Mouse (Mus musculus) neural tube, embryonic 15.5 days (tissue): ENCODE measurements around the gene Anxa3. TPM values are rescaled to one million over a fixed set of nuclear protein-coding genes. Genes with fewer than 3 reads are reported as not detected.

ENCODE experiments used
- ATAC-seq: fragments of 200-750 bp; cut with Nextera tagmentation; 2 replicates; pipeline ENCODE4 v1.8.0; 2017; ENCODE audit warnings: mild to moderate bottlenecking, moderate TSS enrichment, moderate library complexity; ENCODE audit not compliant: low FRiP score
- H3K27ac ChIP-seq: fragments of 300-500 bp; sonication (generic); replicated peaks from 2 replicates; pipeline ENCODE4 v1.5.1; 2015; ENCODE audit warnings: mild to moderate bottlenecking, inconsistent platforms
- H3K27me3 ChIP-seq: fragments of 300-500 bp; sonication (generic); replicated peaks from 2 replicates; pipeline ENCODE4 v1.6.1; 2015; ENCODE audit warnings: inconsistent platforms
- H3K36me3 ChIP-seq: fragments of 300-500 bp; sonication (generic); 2 replicates; pipeline ENCODE4 v1.6.1; 2015; ENCODE audit warnings: inconsistent platforms
- H3K4me1 ChIP-seq: fragments of 300-500 bp; sonication (generic); 2 replicates; pipeline ENCODE4 v1.6.1; 2015; ENCODE audit warnings: inconsistent platforms
- H3K4me2 ChIP-seq: fragments of 300-500 bp; sonication (generic); 2 replicates; pipeline ENCODE4 v1.6.1; 2015; ENCODE audit warnings: inconsistent platforms, mild to moderate bottlenecking, moderate library complexity
- H3K4me3 ChIP-seq: fragments of 300-500 bp; sonication (generic); replicated peaks from 2 replicates; pipeline ENCODE4 v1.5.1; 2015; ENCODE audit warnings: mild to moderate bottlenecking, inconsistent platforms
- H3K9ac ChIP-seq: fragments of 300-500 bp; sonication (generic); replicated peaks from 2 replicates; pipeline ENCODE4 v1.6.1; 2015; ENCODE audit warnings: mild to moderate bottlenecking, inconsistent platforms
- H3K9me3 ChIP-seq: fragments of 300-500 bp; sonication (generic); replicated peaks from 2 replicates; pipeline ENCODE4 v1.6.1; 2016; ENCODE audit warnings: inconsistent platforms
- WGBS: fragments of 180-500 bp; shearing (Covaris S2); methylation state at CpG from one replicate; pipeline ENCODE4 v1.1.7; 2015; ENCODE audit warnings: mixed read lengths; 5-methylcytosine and 5-hydroxymethylcytosine counted together
- polyA plus RNA-seq: library from polyadenylated mRNA; unstranded; fragments of >200 nt; fragmentation: Nextera tagmentation; extraction: Ambion mirVana; gene quantifications from 2 replicates; pipeline ENCODE4 v1.2.1, GENCODE M21; 2015

Gene Anxa3
- polyA plus RNA-seq, 1 experiment from 2014 or later: 26.7 TPM

DNA sequence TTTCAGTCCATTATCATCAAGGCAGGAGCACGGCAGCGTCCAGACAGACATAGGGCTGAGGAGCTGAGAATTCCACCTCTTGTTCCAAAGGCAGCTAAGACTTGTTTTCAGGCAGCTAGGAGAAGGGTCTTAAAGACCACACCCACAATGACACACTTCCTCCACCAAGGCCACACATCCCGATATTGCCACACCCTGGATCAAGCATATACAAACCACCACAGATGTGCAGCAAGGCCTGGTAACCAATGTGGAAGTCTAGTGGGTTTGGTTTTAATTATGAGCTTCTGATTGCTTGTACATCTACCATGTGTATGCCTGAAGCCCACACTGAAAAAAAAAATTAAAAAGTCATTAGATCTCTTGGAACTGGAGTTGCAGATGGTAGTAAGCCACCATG lies 95.3 kb downstream of the Anxa3 start:
- no peak overlapping the region for H3K4me3 ChIP-seq
- H3K27ac ChIP-seq: no peak overlapping the region
- no peak overlapping the region for H3K9ac ChIP-seq
- no peaks in the 10 kb centered on the region for H3K27me3 ChIP-seq
- H3K4me1 ChIP-seq: no peaks in the 10 kb centered on the region
- no peaks in the 10 kb centered on the region for H3K36me3 ChIP-seq
- no peak for ATAC-seq
- no peaks in the 10 kb centered on the region for H3K9me3 ChIP-seq
- H3K4me2 ChIP-seq: no peak overlapping the region
- WGBS: 95% methylated on average over 3 of the region's 3 CpGs

DNA sequence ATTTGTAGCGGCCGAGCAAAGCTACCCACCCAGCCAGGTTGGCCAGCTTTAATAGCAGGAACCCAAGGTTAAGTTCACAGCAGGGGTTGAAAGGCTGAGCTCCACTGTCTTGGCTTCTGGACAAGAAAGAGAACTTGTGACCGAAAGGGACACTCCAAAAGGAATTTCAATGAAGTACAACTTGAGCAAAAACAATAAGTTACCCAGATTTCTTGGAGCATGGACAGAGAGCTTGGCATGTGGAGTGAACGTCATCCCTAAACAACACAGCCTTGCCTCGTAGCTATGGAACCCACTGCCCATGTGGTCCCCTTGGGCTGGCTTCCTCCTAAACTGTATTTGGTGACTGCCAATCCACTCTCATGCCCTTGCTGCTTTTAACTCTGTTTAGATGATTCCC lies 97.2 kb downstream of the Anxa3 start:
- no peaks in the 10 kb centered on the region for H3K36me3 ChIP-seq
- H3K27ac ChIP-seq: no peak overlapping the region; the same call in 1 of the 2 replicates
- ATAC-seq: peak; percentile 84
- H3K4me1 ChIP-seq: no peaks in the 10 kb centered on the region
- 73% methylated on average over 5 of the region's 5 CpGs for WGBS
- no peak overlapping the region for H3K9ac ChIP-seq
- H3K4me2 ChIP-seq: no peak overlapping the region
- no peak overlapping the region for H3K4me3 ChIP-seq
- 0 out of 2 replicates have a peak, but pooled peaks cover 2% of the 10 kb centered on the region for H3K27me3 ChIP-seq
- H3K9me3 ChIP-seq: no peaks in the 10 kb centered on the region

Other genes with a start within 250 kb of the Anxa3 start
- gene Bmp2k, start 204.3 kb downstream of the Anxa3 start, polyA plus RNA-seq: 7.8 and 10.9 TPM in 2 replicates